Mouse (Mus musculus) liver, adult (tissue): ENCODE results near the gene Calml4.

ENCODE experiments used
- GATA4 ChIP-seq: IDR thresholded peaks from 2 replicates; pipeline ENCODE4 v1.6.1; 2014; ENCODE audit warnings: mild to moderate bottlenecking, low read length; ENCODE audit not compliant: insufficient replicate concordance

Gene Calml4

GRCm38 (mm10) chr9:62826456-62826855 lies 31.4 kb upstream of the Calml4 start:
- TF ChIP-seq GATA4, result no peak

DNA sequence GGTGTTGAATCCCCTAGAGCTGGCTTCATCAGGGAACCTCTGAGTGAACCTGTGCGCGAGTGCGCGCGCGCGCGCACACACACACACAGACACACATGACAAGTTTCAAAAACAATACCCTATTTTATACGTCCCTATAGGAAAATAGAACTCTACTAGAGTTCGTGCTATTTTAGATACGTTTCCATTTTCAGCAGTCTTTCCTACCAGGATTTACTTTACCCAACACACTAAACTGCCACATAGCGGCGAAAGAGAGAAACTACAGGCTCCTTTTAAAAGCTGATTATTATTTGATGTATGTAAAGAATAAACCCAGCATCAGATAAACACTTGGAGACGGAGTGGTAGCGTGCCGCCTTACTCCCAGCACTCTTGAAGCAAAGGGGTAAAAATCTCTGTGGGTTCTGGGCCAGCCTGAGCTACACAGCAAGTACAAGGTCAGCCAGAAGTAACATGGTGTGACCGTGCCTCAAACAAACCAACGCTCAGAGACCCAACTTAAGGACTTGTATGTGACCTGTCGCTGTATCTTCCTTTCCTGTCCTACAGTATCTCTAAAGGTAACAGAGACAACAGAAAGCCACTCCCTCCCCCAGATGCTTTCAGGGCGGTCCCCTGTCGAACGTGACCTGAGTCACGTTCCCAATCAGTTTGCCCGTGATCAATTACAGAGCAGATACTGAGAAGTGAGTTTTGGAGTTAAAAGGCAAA lies 29.8 kb upstream of the Calml4 start:
- no peak for TF ChIP-seq GATA4

DNA sequence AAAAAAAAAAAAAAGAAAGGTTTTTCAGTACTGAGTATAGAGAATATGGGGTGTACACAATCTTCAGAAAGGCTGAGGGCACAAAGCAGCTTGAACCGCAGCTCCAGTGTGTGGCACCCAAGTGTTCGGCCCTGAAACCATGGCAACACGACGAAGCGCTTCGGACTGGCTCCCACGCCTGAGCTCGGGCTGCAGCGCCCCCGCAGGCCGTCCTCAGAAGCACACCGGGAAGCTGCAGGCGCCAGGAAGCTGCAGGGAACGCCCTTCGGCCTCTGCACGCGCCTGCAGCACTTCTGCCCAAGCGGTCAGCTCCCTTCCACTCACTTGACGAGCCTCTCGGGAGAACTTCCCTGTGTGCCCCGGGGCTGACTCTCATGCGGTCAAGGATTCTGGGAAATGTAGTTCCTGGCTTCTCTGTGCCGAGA lies 29.2 kb upstream of the Calml4 start:
- peak; percentile 60; the same call in 1 of the 2 replicates for TF ChIP-seq GATA4

DNA sequence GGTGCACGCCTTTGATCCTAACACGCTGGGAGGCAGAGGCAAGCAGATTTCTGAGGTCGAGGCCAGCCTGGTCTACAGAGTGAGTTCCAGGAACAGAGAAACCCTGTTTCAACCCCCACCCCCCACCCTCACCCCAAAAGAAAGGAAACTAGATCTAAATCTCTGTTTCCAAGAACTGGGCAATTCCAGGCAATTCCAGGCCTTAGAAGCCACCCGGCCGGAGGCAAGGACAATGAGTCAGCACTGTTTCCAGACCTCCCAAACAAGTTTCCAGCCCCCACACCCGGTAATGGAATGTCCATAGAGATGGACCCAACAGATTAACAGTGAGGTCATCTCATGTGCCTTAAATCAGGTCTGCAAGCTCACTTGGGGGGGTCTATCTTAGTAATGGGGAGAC lies 28.0 kb upstream of the Calml4 start:
- TF ChIP-seq GATA4, result no peak

- TF ChIP-seq GATA4, result no peak
Measured at GRCm38 (mm10) chr9:62834906-62835305, 23.0 kb upstream of the Calml4 start.

GRCm38 (mm10) chr9:62835705-62836446 lies 22.0 kb upstream of the Calml4 start:
- TF ChIP-seq GATA4, result no peak

DNA sequence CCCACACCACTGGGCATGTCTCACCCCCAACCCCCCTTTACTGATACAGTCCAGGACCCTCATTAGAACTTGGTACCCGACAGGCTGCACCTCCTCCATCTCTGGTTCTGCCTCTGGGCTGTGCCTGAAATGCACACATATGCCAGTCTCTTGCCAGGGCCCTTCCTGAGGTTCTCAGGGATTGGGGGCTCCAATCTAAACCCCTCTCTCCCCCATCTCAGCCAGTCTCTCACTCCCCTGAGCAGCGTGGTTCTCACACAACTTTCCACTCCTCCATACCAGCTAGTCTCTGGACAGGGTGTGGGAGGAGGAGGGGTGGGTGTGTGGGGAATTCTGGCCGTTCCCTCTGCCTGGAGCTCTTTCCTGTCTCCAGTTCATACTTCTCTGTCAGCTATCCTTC lies 20.3 kb upstream of the Calml4 start:
- no peak for TF ChIP-seq GATA4

DNA sequence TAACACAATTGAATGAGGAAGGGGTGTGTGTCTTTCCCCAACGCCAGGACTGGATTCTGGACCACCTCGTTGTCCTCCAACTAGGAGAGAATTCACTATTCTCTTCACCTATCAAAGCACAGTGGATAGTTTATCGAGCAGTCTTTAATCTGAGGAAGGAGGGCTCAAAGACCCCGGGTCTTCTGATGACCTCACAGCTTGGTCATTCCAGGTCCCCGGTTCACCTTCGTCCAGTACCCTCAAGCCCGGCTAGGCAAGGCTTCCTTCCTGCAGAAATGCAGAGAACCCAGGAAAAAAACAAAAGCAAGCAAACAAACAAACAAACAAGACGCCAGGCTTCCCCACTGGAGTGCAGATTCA lies 19.8 kb upstream of the Calml4 start:
- TF ChIP-seq GATA4, result no peak

- no peak for TF ChIP-seq GATA4
Measured at GRCm38 (mm10) chr9:62838506-62839171, 19.2 kb upstream of the Calml4 start, which contains the start of gene Cln6. Cln6 (plus strand) TSS chr9:62838785.

- no peak for TF ChIP-seq GATA4
Measured at GRCm38 (mm10) chr9:62839172-62839770, 18.6 kb upstream of the Calml4 start.

DNA sequence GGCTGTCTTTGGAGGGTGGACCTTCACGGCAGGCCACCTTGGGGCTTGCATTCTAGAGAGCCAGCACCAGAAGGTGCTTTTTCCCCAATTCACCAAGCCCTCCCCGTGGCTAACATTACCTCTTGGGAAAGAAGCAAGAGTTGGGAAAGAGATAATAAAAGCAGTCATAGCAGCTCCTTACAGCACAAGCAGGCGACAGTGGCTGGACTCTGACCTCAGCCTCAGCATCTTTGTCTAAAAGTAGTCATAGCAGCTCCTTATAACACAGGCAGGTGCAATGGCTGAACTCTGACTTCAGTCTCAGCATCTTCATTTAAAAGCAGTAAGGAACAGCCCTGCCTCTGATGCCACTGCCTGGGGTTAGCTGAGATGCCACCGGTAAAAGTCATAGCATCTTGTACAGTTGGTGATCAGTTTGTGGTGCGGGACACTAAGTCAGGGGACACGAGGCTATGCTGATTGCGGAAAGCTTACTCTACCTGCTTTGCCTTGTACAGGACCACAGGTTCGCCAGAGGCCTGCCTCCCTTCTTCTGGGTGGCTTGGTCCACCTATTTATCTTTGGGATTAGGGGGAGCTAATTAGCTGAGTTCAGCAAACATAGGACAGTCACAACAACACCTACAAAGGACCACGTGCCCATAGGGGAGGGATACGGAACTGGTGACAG lies 14.4 kb upstream of the Calml4 start:
- no peak for TF ChIP-seq GATA4

- TF ChIP-seq GATA4, result no peak
Measured at GRCm38 (mm10) chr9:62844461-62844860, 13.4 kb upstream of the Calml4 start.

GRCm38 (mm10) chr9:62847694-62848093 lies 10.2 kb upstream of the Calml4 start:
- peak; percentile 28; the same call in 1 of the 2 replicates for TF ChIP-seq GATA4

GRCm38 (mm10) chr9:62848641-62849040 lies 9.2 kb upstream of the Calml4 start:
- TF ChIP-seq GATA4, result no peak

DNA sequence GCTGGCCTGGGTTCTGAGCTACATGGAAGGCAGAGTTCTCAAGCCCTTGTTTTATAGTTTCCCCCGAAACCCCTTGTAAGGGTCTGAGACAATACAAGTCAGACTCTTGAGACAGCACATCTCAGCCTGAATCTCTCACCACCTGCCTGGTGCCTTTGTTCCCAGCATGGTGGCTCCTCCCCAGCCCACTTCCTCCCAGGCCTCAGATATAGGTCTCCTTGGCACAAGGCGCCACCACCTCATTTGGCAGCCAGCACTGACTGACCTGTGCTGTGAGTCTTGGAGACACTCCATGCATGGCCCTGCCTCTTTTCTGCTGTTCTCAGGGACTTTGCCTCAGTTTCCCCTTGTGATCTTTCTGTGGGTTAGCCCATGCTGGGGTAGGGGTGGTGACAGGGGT lies 6.3 kb upstream of the Calml4 start:
- no peak for TF ChIP-seq GATA4

DNA sequence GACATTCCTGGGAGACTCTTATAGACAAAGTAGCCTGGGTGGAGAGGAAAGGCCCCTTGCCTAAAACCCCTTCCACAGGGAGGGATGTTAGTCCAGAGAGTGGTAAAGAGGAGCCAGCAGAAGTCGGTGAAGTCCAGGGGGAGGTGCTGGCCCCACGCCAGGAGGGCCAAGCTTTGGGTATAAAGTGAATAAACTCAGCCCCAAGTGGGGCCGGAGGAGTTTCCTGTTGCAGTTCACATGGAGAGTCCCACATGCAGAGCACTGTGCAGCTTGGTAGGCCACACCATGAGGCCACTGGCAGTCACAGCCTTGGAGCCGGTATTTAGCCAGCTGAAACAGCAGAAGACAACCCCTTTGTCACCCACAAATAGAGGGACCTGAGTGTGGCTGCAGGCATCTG lies 3.4 kb upstream of the Calml4 start:
- no peak for TF ChIP-seq GATA4

DNA sequence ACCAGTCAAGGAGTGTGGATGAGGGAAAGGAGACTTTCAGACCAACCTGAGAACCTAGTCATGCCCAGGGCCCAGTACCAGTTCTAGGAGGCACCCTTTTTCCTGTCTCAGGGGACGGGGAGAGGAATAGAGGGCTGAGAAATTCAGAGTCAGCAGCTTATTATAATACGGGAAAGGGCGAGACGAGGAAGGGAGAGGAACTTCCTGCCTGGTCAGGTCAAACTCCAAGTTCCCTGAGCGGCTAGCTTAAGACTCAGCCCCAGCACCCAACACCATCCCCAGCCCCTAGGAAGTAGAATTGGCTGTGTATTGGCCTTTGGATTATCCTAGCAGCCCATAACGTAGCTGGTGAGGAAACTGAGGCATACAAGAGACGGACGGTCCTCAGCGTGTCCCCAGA lies 664 bp upstream of the Calml4 start:
- no peak for TF ChIP-seq GATA4
